Mouse (Mus musculus): ENCODE data around the gene Large1. TPM values are rescaled to one million over a fixed set of nuclear protein-coding genes. Genes with fewer than 3 reads are reported as not detected.

Gene Large1
- polyA plus RNA-seq, 2 experiments: 0.56 to 1.1 TPM

- H3K27ac ChIP-seq: no peak overlapping the region
- DNase-seq (ENCODE audit: low read depth in 3 of 3, low spot score in 3 of 3) (no peak), ATAC-seq (ENCODE audit: insufficient read depth) (no peak)
- no peaks in the 10 kb centered on the region for H3K4me1 ChIP-seq (replicated peaks; ENCODE audit: control insufficient read depth in 2 of 2, insufficient read depth in 2 of 2, low read length in 1 of 2)
- H3K9ac ChIP-seq (replicated peaks): no peak overlapping the region
- H3K27me3 ChIP-seq (ENCODE audit: control insufficient read depth, insufficient read depth, low read length): no peaks in the 10 kb centered on the region
- TF ChIP-seq EP300 (IDR thresholded peaks at IDR 0.05; ENCODE audit: low read depth) (no peak), CTCF (IDR thresholded peaks at IDR 0.05; ENCODE audit: low read depth) (no peak)
- no peaks in the 10 kb centered on the region for H3K9me3 ChIP-seq (ENCODE audit: control insufficient read depth, low read length)
- no peak overlapping the region for H3K4me2 ChIP-seq (ENCODE audit: low read depth)
- no peaks in the 10 kb centered on the region for H3K36me3 ChIP-seq (replicated peaks; ENCODE audit: control insufficient read depth, insufficient read depth, low read depth)
- no peak overlapping the region for H3K4me3 ChIP-seq (ENCODE audit: insufficient read depth in 1 of 2, low read depth in 2 of 2, low read length in 2 of 2)
- 73% methylated on average over 2 of the region's 2 CpGs for WGBS (ENCODE audit: insufficient replicate concordance)
Observed at GRCm38 (mm10) chr8:72919182-72919902, 434.0 kb downstream of the Large1 start.

GRCm38 (mm10) chr8:72905491-72905890 lies 447.8 kb downstream of the Large1 start:
- DNase-seq (ENCODE audit: low read depth in 3 of 3, low spot score in 3 of 3) (no peak), ATAC-seq (ENCODE audit: insufficient read depth) (no peak)
- no peak for TF ChIP-seq EP300 (IDR thresholded peaks at IDR 0.05; ENCODE audit: low read depth)
- TF ChIP-seq CTCF (IDR thresholded peaks at IDR 0.05; ENCODE audit: low read depth): no peak
- Histone ChIP-seq H3K27me3 (ENCODE audit: control insufficient read depth, insufficient read depth, low read length) (no peaks in the 10 kb centered on the region), H3K4me2 (ENCODE audit: low read depth) (no peak overlapping the region), H3K4me3 (ENCODE audit: insufficient read depth in 1 of 2, low read depth in 2 of 2, low read length in 2 of 2) (no peak overlapping the region), H3K36me3 (replicated peaks; ENCODE audit: control insufficient read depth, insufficient read depth, low read depth) (no peaks in the 10 kb centered on the region), H3K9me3 (ENCODE audit: control insufficient read depth, low read length) (no peaks in the 10 kb centered on the region), H3K4me1 (replicated peaks; ENCODE audit: control insufficient read depth in 2 of 2, insufficient read depth in 2 of 2, low read length in 1 of 2) (no peaks in the 10 kb centered on the region), H3K27ac (no peak overlapping the region), H3K9ac (replicated peaks) (no peak overlapping the region)
- 65% methylated on average over 4 of the region's 4 CpGs for WGBS (ENCODE audit: insufficient replicate concordance)

- Histone ChIP-seq H3K4me1 (replicated peaks; ENCODE audit: control insufficient read depth in 2 of 2, insufficient read depth in 2 of 2, low read length in 1 of 2) (no peaks in the 10 kb centered on the region), H3K27me3 (ENCODE audit: control insufficient read depth, insufficient read depth, low read length) (no peaks in the 10 kb centered on the region), H3K4me2 (ENCODE audit: low read depth) (no peak overlapping the region), H3K9me3 (ENCODE audit: control insufficient read depth, low read length) (no peaks in the 10 kb centered on the region), H3K36me3 (replicated peaks; ENCODE audit: control insufficient read depth, insufficient read depth, low read depth) (no peaks in the 10 kb centered on the region), H3K27ac (no peak overlapping the region), H3K9ac (replicated peaks) (no peak overlapping the region), H3K4me3 (ENCODE audit: insufficient read depth in 1 of 2, low read depth in 2 of 2, low read length in 2 of 2) (no peak overlapping the region)
- TF ChIP-seq EP300 (IDR thresholded peaks at IDR 0.05; ENCODE audit: low read depth) (no peak), CTCF (IDR thresholded peaks at IDR 0.05; ENCODE audit: low read depth) (no peak)
- ATAC-seq (ENCODE audit: insufficient read depth) (no peak), DNase-seq (ENCODE audit: low read depth in 3 of 3, low spot score in 3 of 3) (no peak)
- 67% methylated on average over 6 of the region's 6 CpGs for WGBS (ENCODE audit: insufficient replicate concordance)
Observed at GRCm38 (mm10) chr8:72901591-72901990, 451.7 kb downstream of the Large1 start.

GRCm38 (mm10) chr8:72899321-72899720 lies 454.0 kb downstream of the Large1 start:
- no peaks in the 10 kb centered on the region for H3K4me1 ChIP-seq (replicated peaks; ENCODE audit: control insufficient read depth in 2 of 2, insufficient read depth in 2 of 2, low read length in 1 of 2)
- no peak overlapping the region for H3K4me2 ChIP-seq (ENCODE audit: low read depth)
- no peaks in the 10 kb centered on the region for H3K9me3 ChIP-seq (ENCODE audit: control insufficient read depth, low read length)
- TF ChIP-seq EP300 (IDR thresholded peaks at IDR 0.05; ENCODE audit: low read depth) (no peak), CTCF (IDR thresholded peaks at IDR 0.05; ENCODE audit: low read depth) (no peak)
- no peaks in the 10 kb centered on the region for H3K27me3 ChIP-seq (ENCODE audit: control insufficient read depth, insufficient read depth, low read length)
- DNase-seq (ENCODE audit: low read depth in 3 of 3, low spot score in 3 of 3) (no peak), ATAC-seq (ENCODE audit: insufficient read depth) (no peak)
- no peak overlapping the region for H3K4me3 ChIP-seq (ENCODE audit: insufficient read depth in 1 of 2, low read depth in 2 of 2, low read length in 2 of 2)
- H3K36me3 ChIP-seq (replicated peaks; ENCODE audit: control insufficient read depth, insufficient read depth, low read depth): no peaks in the 10 kb centered on the region
- 67% methylated on average over 3 of the region's 3 CpGs for WGBS (ENCODE audit: insufficient replicate concordance)
- no peak overlapping the region for H3K9ac ChIP-seq (replicated peaks)
- H3K27ac ChIP-seq: no peak overlapping the region

GRCm38 (mm10) chr8:72883033-72883432 lies 470.3 kb downstream of the Large1 start:
- Histone ChIP-seq H3K9ac (replicated peaks) (no peak overlapping the region), H3K4me3 (ENCODE audit: insufficient read depth in 1 of 2, low read depth in 2 of 2, low read length in 2 of 2) (no peak overlapping the region), H3K4me1 (replicated peaks; ENCODE audit: control insufficient read depth in 2 of 2, insufficient read depth in 2 of 2, low read length in 1 of 2) (no peaks in the 10 kb centered on the region), H3K27ac (no peak overlapping the region), H3K27me3 (ENCODE audit: control insufficient read depth, insufficient read depth, low read length) (no peaks in the 10 kb centered on the region), H3K4me2 (ENCODE audit: low read depth) (no peak overlapping the region), H3K36me3 (replicated peaks; ENCODE audit: control insufficient read depth, insufficient read depth, low read depth) (no peaks in the 10 kb centered on the region), H3K9me3 (ENCODE audit: control insufficient read depth, low read length) (no peaks in the 10 kb centered on the region)
- no peak for DNase-seq (ENCODE audit: low read depth in 3 of 3, low spot score in 3 of 3)
- TF ChIP-seq CTCF (IDR thresholded peaks at IDR 0.05; ENCODE audit: low read depth) (no peak), EP300 (IDR thresholded peaks at IDR 0.05; ENCODE audit: low read depth) (no peak)
- WGBS (ENCODE audit: insufficient replicate concordance): 63% methylated on average over 2 of the region's 2 CpGs
- ATAC-seq (ENCODE audit: insufficient read depth): no peak
